Mouse (Mus musculus) bone marrow, adult 2 months (tissue): ENCODE measurements around the gene Cybrd1. TPM values are rescaled to one million over a fixed set of nuclear protein-coding genes. Genes with fewer than 3 reads are reported as not detected.

Experiments
- H3K27ac ChIP-seq: fragments of 200-500 bp; 2 replicates; pipeline ENCODE4 v1.5.1; 2012; ENCODE audit warnings: low read depth, mild to moderate bottlenecking, control low read depth, inconsistent platforms, low read length; ENCODE audit not compliant: control insufficient read depth, poor library complexity, insufficient read depth
- H3K4me1 ChIP-seq: fragments of 200-500 bp; 2 replicates; pipeline ENCODE4 v1.6.1; 2011; ENCODE audit warnings: low read length; ENCODE audit not compliant: control insufficient read depth, insufficient read depth
- H3K4me3 ChIP-seq: fragments of 200-500 bp; replicated peaks from 2 replicates; pipeline ENCODE3; 2011; ENCODE audit warnings: mild to moderate bottlenecking, low read depth, low read length, control low read depth; ENCODE audit not compliant: control insufficient read depth
- CTCF ChIP-seq: fragments of 200-500 bp; IDR thresholded peaks from 2 replicates; pipeline ENCODE4 v1.5.1; 2011; ENCODE audit warnings: low read length, control low read depth; ENCODE audit not compliant: control insufficient read depth, insufficient read depth
- POLR2A ChIP-seq: fragments of 200-500 bp; IDR thresholded peaks from 2 replicates; pipeline ENCODE4 v1.6.1; 2011; ENCODE audit warnings: low read depth, mild to moderate bottlenecking, control low read depth, low read length, borderline replicate concordance; ENCODE audit not compliant: control insufficient read depth
- WGBS: fragments of 180-500 bp; shearing (Covaris S2); methylation state at CpG from one replicate; pipeline ENCODE4 v1.1.7; 2018; 5-methylcytosine and 5-hydroxymethylcytosine counted together
- polyA plus RNA-seq: library from polyadenylated mRNA; stranded (reverse); fragments of >200 nt; gene quantifications from 2 replicates; pipeline ENCODE4 v1.2.4, GENCODE M21; 2011; ENCODE audit warnings: low replicate concordance; ENCODE audit not compliant: missing spikeins, insufficient read depth, insufficient read length

Gene Cybrd1
- polyA plus RNA-seq, 1 experiment = not detected

DNA sequence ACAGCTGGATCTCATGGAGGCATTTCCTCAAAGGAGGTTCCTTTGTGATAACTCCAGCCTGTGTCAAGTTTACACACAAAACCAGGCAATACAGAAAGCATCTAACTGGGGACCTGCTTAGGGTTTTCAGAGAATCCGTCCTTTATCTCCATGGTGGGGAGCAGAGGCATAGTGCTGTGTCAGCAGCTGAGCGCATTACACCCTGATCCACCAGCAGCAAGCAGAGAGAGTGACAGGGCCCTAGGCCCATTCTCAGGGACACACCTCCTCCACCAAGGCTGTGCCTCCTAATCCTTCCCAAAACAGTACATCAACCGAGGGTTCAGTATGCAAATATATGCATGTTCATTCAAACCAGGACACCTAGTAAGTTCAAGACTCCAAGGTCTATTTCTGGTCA is 55.3 kb downstream of the Cybrd1 start:
- 73% methylated on average over 3 of the region's 3 CpGs for WGBS
- H3K4me1 ChIP-seq = no peaks in the 10 kb centered on the region
- TF ChIP-seq CTCF (no peak), POLR2A (no peak)

GRCm38 (mm10) chr2:71176329-71177249 is 58.9 kb downstream of the Cybrd1 start:
- H3K4me1 ChIP-seq = no peaks in the 10 kb centered on the region
- H3K27ac ChIP-seq = no peak overlapping the region
- no peak overlapping the region for H3K4me3 ChIP-seq
- TF ChIP-seq POLR2A (no peak), CTCF (no peak)
- 45% methylated on average over 9 of the region's 9 CpGs for WGBS

More for the DNA sequence above, 55.3 kb downstream of the Cybrd1 start:
- Histone ChIP-seq H3K27ac (no peak overlapping the region), H3K4me3 (no peak overlapping the region)

- TF ChIP-seq CTCF (no peak), POLR2A (no peak)
- H3K27ac ChIP-seq = no peak overlapping the region
- H3K4me3 ChIP-seq = no peak overlapping the region
- 63% methylated on average over 1 of the region's 1 CpGs for WGBS
- no peaks in the 10 kb centered on the region for H3K4me1 ChIP-seq
Measured at GRCm38 (mm10) chr2:71177250-71177615, 59.5 kb downstream of the Cybrd1 start.

DNA sequence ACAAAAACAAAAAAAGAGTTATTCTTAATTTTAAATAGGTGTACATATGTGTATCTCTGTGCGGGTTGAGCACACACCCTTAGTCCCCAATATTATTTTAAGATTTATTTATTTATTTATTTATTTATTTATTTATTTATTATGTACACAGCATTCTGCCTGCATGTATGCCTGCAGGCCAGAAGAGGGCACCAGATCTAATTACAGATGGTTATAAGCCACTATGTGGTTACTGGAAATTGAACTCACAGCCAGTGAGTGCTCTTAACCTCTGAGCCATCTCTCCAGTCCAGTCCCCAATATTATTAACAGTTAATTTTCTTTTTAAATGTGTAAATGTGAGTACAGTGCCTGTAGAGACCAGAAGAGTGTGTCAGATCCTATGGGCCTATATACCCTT is 60.0 kb downstream of the Cybrd1 start:
- H3K27ac ChIP-seq = no peak overlapping the region
- TF ChIP-seq POLR2A (no peak), CTCF (no peak)
- H3K4me1 ChIP-seq = no peaks in the 10 kb centered on the region
- 90% methylated on average over 1 of the region's 1 CpGs for WGBS
- no peak overlapping the region for H3K4me3 ChIP-seq

- H3K4me1 ChIP-seq = no peaks in the 10 kb centered on the region
- H3K4me3 ChIP-seq = no peak overlapping the region
- no peak overlapping the region for H3K27ac ChIP-seq
- 86% methylated on average over 10 of the region's 10 CpGs for WGBS
- TF ChIP-seq CTCF (no peak), POLR2A (no peak)
Measured at GRCm38 (mm10) chr2:71179716-71180115, 62.0 kb downstream of the Cybrd1 start.

DNA sequence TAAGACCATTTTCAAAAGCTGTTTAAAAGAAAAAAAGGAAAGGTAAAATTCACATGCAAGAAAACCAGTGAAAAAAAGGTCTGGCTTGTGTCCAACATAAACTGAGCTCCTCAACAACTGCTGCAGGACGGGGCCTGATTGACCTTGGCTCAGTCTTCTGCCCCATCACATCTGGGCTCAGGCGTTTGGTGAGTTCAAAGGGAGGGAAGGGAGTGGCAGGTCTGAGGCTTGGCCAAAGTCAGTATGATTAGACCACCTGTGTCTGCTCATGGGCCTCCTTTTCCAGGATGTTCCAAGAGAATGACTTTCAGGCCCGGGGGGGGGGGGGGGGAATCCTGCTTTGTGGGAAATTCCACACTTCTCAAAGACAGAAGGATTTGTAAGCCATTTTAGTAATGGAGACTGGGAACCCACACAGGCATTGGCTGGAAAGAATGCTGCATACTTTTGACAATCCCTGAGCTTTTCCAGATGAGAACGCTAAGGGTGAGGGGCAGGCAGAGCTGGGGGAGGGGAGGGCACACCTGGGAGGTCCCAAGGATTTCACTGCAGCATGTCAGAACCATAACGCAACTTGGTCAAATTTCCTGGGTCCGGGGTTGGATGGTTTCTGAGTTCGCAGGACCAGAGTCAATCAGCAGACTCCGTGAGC is 63.0 kb downstream of the Cybrd1 start:
- TF ChIP-seq CTCF (no peak), POLR2A (no peak)
- Histone ChIP-seq H3K4me3 (no peak overlapping the region), H3K4me1 (no peaks in the 10 kb centered on the region), H3K27ac (no peak overlapping the region)
- WGBS = 64% methylated on average over 8 of the region's 8 CpGs

- H3K4me3 ChIP-seq = no peak overlapping the region
- H3K4me1 ChIP-seq = no peaks in the 10 kb centered on the region
- H3K27ac ChIP-seq = no peak overlapping the region
- whole genome bisulfite sequencing = 66% methylated on average over 3 of the region's 3 CpGs
- no peak for TF ChIP-seq POLR2A
- TF ChIP-seq CTCF = no peak
Measured at GRCm38 (mm10) chr2:71187950-71188349, 70.2 kb downstream of the Cybrd1 start.

DNA sequence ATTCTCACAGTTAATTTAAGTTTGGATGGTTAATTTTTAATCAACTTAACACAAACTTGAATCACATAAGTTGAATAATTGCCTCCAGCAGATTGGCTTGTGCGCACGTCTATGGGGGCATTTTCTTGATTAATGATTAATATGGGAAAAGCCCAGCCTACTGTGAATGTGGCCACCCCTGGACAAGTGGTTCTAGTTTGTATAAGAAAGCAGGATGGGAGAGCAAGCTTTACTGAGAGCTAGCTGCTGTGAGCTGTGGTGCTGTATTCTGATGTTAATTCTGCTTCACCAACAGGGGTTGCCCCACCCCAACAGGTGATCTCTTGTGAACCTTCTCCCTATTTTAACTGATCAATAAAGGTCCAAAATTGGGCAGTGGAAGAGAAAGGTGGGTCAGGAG is 71.1 kb downstream of the Cybrd1 start:
- WGBS = 76% methylated on average over 2 of the region's 2 CpGs
- Histone ChIP-seq H3K27ac (no peak overlapping the region), H3K4me3 (no peak overlapping the region), H3K4me1 (no peaks in the 10 kb centered on the region)
- no peak for TF ChIP-seq CTCF
- no peak for TF ChIP-seq POLR2A

DNA sequence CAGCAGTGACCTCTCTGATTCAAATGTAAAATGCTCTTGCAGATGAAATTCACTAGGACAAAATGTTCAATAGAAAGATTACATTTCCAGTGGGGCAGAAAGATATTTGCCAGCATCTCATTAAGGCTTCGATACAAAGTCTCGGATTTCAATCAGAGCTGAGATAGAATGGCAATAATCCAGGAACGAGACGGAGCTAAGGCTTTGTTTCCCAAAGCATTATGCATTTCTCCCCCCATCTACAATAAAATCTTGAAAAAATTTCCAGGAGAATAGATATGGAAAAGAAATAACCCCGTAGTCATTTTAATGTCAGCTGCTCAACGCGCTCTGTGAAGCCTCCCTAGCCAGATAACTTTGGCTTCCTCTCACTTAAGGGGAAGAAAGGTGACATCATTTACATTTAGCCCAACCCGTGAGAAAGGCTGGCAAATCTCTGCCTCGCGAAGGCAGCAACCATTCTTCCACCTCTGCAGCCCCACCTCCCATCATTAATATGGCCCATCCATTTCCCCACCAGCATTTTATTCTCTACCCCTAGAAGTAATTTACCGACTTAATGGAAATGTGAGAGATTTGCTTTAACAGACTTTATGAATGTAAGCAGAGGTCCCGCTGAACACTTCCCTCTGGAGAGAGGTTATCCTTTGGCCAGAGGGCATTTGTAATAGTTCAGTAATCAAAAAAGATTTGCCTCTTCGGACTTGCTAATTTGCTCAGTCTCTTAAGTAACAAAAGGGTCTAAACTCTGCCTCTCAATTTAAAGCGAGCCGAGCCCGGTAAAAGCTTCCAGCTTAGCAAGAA is 73.9 kb downstream of the Cybrd1 start:
- H3K4me1 ChIP-seq = no peaks in the 10 kb centered on the region
- H3K4me3 ChIP-seq = no peak overlapping the region
- no peak overlapping the region for H3K27ac ChIP-seq
- 45% methylated on average over 16 of the region's 16 CpGs for WGBS
- no peak for TF ChIP-seq CTCF
- no peak for TF ChIP-seq POLR2A
